ENCODE assay signal across 21 mouse cellular contexts in genomic region chr7:122386567-122386966, GRCm38 (mm10).
"Had no signal": no experiment of that assay in that cellular context is flagged by ENCODE, and none has a peak within 500 bp of the region (broad histone marks: within the 10 kb centered on the region; RNA-seq: fewer than 3 reads in every experiment).

No protein-coding gene starts in this region.

- H3K36me3 ChIP-seq: liver, embryonic 13.5 days; liver, embryonic 15.5 days; lung, embryonic 15.5 days; midbrain, embryonic 12.5 days; neural tube, embryonic 13.5 days; neural tube, embryonic 15.5 days had no signal

- DNase-seq: liver, embryonic 13.5 days; liver, postnatal 0 days; lung, adult 2 months; lung, postnatal 14 days; lung, postnatal 4 days; midbrain, embryonic 14.5 days; retina, postnatal 1 day; right cerebral cortex, adult 18-20 months; right cerebral cortex, postnatal 25 days; right cerebral cortex, postnatal 4 days; thymus, adult 18-20 months; thymus, postnatal 14 days; thymus, postnatal 36 days had no signal

- H3K4me1 ChIP-seq: liver, embryonic 13.5 days; liver, embryonic 15.5 days had no signal

- ATAC-seq: liver, postnatal 0 days; lung, postnatal 0 days; midbrain, embryonic 16.5 days had no signal

- H3K27ac ChIP-seq: liver, embryonic 13.5 days; liver, embryonic 15.5 days; lung, embryonic 15.5 days; midbrain, embryonic 12.5 days; neural tube, embryonic 13.5 days; neural tube, embryonic 15.5 days had no signal

- H3K9ac ChIP-seq: liver, embryonic 13.5 days; liver, embryonic 15.5 days; liver, postnatal 0 days; lung, embryonic 15.5 days; midbrain, embryonic 12.5 days; neural tube, embryonic 13.5 days; neural tube, embryonic 15.5 days had no signal

- H3K4me2 ChIP-seq: liver, embryonic 13.5 days; liver, embryonic 15.5 days; lung, embryonic 15.5 days; midbrain, embryonic 12.5 days; neural tube, embryonic 13.5 days; neural tube, embryonic 15.5 days had no signal

- H3K27me3 ChIP-seq: liver, embryonic 13.5 days; liver, embryonic 15.5 days; lung, embryonic 15.5 days; midbrain, embryonic 12.5 days; neural tube, embryonic 13.5 days; neural tube, embryonic 15.5 days had no signal

- H3K9me3 ChIP-seq: liver, embryonic 13.5 days; liver, embryonic 15.5 days; lung, embryonic 15.5 days; midbrain, embryonic 12.5 days; neural tube, embryonic 13.5 days; neural tube, embryonic 15.5 days had no signal

- H3K4me3 ChIP-seq: liver, embryonic 13.5 days; liver, embryonic 15.5 days; lung, embryonic 15.5 days; midbrain, embryonic 12.5 days; myocyte; neural tube, embryonic 13.5 days; neural tube, embryonic 15.5 days had no signal
